Mouse (Mus musculus): ENCODE results near the gene Prkrip1.

DNA sequence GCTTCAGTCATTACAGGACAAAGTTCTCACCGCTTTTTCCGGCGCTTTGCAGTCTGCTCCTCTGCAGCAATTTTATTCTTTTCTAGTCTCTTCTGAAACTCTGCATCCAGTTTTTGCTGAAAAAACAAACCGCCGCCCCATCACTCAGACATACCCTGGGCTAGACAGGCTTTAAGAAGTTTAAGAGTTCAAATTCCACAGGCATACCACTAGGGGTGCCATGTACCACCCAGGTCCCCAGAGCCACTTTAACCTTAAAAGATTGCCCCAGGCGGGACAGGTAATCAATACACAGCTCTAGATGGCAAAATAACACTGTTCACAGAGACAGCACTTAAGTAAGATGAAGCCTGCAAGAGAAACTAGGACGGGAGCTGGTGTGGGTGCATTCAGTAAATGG lies 6.9 kb downstream of the Prkrip1 start:
- TF ChIP-seq EP300 (IDR thresholded peaks at IDR 0.05; ENCODE audit: low read depth) (no peak), CTCF (IDR thresholded peaks at IDR 0.05; ENCODE audit: low read depth) (0 out of 2 replicates have a peak, but pooled peaks have one; percentile 7)
